Mouse (Mus musculus): ENCODE data around the gene Bcl2. TPM values are rescaled to one million over a fixed set of nuclear protein-coding genes. Genes with fewer than 3 reads are reported as not detected.

Bcl2 gene
- polyA plus RNA-seq (2015; fragmentation: Nextera tagmentation; extraction: Ambion mirVana), result 16.4 and 17.5 TPM in 2 replicates

- ATAC-seq, result peak; percentile 87
- under 1% methylated on average over 54 of the region's 95 CpGs for WGBS
- peaks cover 11% of the 10 kb centered on the region for H3K4me1 ChIP-seq (ENCODE audit: control insufficient read depth, insufficient read depth, low read depth, low read length)
- peak within 1 kb of the TSS; percentile 65 for H3K4me3 ChIP-seq (ENCODE audit: low read length)
- H3K27me3 ChIP-seq (replicated peaks; ENCODE audit: control insufficient read depth, insufficient read depth, low read length), result no peaks in the 10 kb centered on the region
- no peaks in the 10 kb centered on the region for H3K36me3 ChIP-seq (ENCODE audit: control insufficient read depth, insufficient read depth, low read length)
- no peaks in the 10 kb centered on the region for H3K9me3 ChIP-seq (ENCODE audit: control insufficient read depth, low read length)
- H3K9ac ChIP-seq (ENCODE audit: low read depth, low read length), result peak within 1 kb of the TSS; percentile 96
- H3K4me2 ChIP-seq (ENCODE audit: low read length), result peak within 1 kb of the TSS; percentile 84
- H3K27ac ChIP-seq (ENCODE audit: low read depth, low read length), result peak within 1 kb of the TSS; percentile 93
Observed at GRCm38 (mm10) chr1:106713621-106714529, at the start of gene Bcl2. TSS of gene Bcl2 (minus strand) at chr1:106714274.

DNA sequence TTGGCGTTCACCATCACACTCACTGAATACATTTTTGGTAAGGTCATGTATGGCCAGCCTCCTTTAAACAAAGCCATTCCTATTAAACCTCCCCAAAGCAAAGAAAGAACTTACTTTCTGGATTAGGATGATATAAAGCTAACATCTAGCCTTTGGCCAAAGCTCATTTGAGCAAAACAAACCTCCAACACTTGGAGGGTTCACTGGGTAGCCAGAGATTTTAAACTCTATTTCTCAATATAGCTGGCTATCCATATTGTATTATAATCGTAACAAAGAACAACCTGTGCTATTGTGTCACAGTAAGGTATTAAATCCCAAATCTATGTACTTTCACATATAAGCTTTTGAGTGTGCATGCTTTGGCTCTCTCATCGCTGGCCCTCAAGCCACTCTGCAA lies 46.7 kb upstream of the Bcl2 start:
- no peak for ATAC-seq
- H3K27ac ChIP-seq (ENCODE audit: low read depth, low read length), result no peak overlapping the region
- WGBS, result 90% methylated on average over 3 of the region's 3 CpGs

GRCm38 (mm10) chr1:106759572-106760435 lies 45.7 kb upstream of the Bcl2 start, which contains the start of gene Kdsr:
TSS of gene Kdsr (minus strand) at chr1:106759727.
- Histone ChIP-seq H3K4me1 (ENCODE audit: control insufficient read depth, insufficient read depth, low read depth, low read length) (peaks cover 12% of the 10 kb centered on the region), H3K36me3 (ENCODE audit: control insufficient read depth, insufficient read depth, low read length) (peaks cover 2% of the 10 kb centered on the region; the same call in 1 of the 2 replicates), H3K9ac (ENCODE audit: low read depth, low read length) (peak within 1 kb of the TSS; percentile 79), H3K27ac (ENCODE audit: low read depth, low read length) (peak within 1 kb of the TSS; percentile 89), H3K4me2 (ENCODE audit: low read length) (peak within 1 kb of the TSS; percentile 99), H3K9me3 (ENCODE audit: control insufficient read depth, low read length) (no peaks in the 10 kb centered on the region), H3K4me3 (ENCODE audit: low read length) (peak within 1 kb of the TSS; percentile 65), H3K27me3 (replicated peaks; ENCODE audit: control insufficient read depth, insufficient read depth, low read length) (no peaks in the 10 kb centered on the region)
- peak; percentile 100 for ATAC-seq
- WGBS, result 2% methylated on average over 50 of the region's 51 CpGs

More for the DNA sequence above, 46.7 kb upstream of the Bcl2 start:
- Histone ChIP-seq H3K36me3 (ENCODE audit: control insufficient read depth, insufficient read depth, low read length) (peaks cover 4% of the 10 kb centered on the region; the same call in 1 of the 2 replicates), H3K9ac (ENCODE audit: low read depth, low read length) (no peak overlapping the region), H3K27me3 (replicated peaks; ENCODE audit: control insufficient read depth, insufficient read depth, low read length) (no peaks in the 10 kb centered on the region), H3K4me3 (ENCODE audit: low read length) (no peak overlapping the region), H3K4me1 (ENCODE audit: control insufficient read depth, insufficient read depth, low read depth, low read length) (peaks cover 12% of the 10 kb centered on the region), H3K4me2 (ENCODE audit: low read length) (no peak overlapping the region), H3K9me3 (ENCODE audit: control insufficient read depth, low read length) (no peaks in the 10 kb centered on the region)

DNA sequence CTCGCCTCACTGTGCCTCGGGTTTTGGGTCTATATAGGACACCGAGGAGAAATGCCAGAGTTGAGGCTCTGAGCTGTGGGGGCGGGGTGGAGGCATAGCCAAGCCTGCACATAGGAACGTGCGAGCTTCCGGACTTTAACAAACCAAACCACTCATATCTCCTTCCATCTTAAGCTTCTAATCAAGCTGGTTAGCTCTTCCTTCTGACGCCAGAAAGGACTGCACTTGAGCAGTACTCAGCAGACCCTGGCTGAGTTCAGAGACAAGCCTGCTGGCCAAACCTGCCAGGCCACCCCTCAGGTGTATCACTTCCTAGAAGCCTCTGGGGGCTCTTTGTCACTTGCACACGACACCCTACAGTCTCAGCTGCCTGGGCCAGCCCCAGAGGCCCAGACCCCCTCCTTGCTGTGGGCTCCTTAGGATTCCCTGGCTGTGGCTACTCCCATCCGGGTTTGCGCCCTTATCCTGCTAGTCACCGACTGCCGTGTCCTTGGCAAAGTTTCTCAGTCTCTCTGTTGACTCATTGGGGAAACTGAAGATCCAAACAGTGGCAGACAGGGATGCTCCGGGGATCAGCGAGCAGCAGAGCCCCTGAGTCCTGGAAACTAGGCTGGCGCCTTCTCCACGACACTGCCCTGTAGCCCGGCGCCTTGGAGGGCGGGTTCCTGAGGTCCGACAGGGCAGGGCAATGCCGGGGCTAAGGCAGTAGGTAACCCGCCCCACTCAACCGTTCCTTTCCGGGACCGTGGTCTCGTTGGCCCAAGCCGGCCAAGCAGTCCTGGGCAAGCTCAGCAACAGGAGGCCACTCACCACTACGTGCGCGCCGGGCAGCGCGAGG lies 44.9 kb upstream of the Bcl2 start:
- Histone ChIP-seq H3K9me3 (ENCODE audit: control insufficient read depth, low read length) (no peaks in the 10 kb centered on the region), H3K27me3 (replicated peaks; ENCODE audit: control insufficient read depth, insufficient read depth, low read length) (no peaks in the 10 kb centered on the region), H3K9ac (ENCODE audit: low read depth, low read length) (peak overlapping the region; percentile 79), H3K4me3 (ENCODE audit: low read length) (peak overlapping the region; percentile 65), H3K4me2 (ENCODE audit: low read length) (peak overlapping the region; percentile 99), H3K36me3 (ENCODE audit: control insufficient read depth, insufficient read depth, low read length) (no peaks in the 10 kb centered on the region), H3K4me1 (ENCODE audit: control insufficient read depth, insufficient read depth, low read depth, low read length) (peaks cover 12% of the 10 kb centered on the region), H3K27ac (ENCODE audit: low read depth, low read length) (peak overlapping the region; percentile 89)
- 4% methylated on average over 34 of the region's 34 CpGs for WGBS
- ATAC-seq, result peak; percentile 23

- Histone ChIP-seq H3K27me3 (replicated peaks; ENCODE audit: control insufficient read depth, insufficient read depth, low read length) (no peaks in the 10 kb centered on the region), H3K9me3 (ENCODE audit: control insufficient read depth, low read length) (no peaks in the 10 kb centered on the region), H3K4me2 (ENCODE audit: low read length) (no peak overlapping the region), H3K9ac (ENCODE audit: low read depth, low read length) (no peak overlapping the region), H3K27ac (ENCODE audit: low read depth, low read length) (no peak overlapping the region), H3K4me3 (ENCODE audit: low read length) (no peak overlapping the region), H3K36me3 (ENCODE audit: control insufficient read depth, insufficient read depth, low read length) (peaks cover 3% of the 10 kb centered on the region; the same call in 1 of the 2 replicates), H3K4me1 (ENCODE audit: control insufficient read depth, insufficient read depth, low read depth, low read length) (peaks cover 12% of the 10 kb centered on the region)
- 93% methylated on average over 4 of the region's 4 CpGs for WGBS
- ATAC-seq, result no peak
Observed at GRCm38 (mm10) chr1:106756633-106757032, 42.6 kb upstream of the Bcl2 start.

DNA sequence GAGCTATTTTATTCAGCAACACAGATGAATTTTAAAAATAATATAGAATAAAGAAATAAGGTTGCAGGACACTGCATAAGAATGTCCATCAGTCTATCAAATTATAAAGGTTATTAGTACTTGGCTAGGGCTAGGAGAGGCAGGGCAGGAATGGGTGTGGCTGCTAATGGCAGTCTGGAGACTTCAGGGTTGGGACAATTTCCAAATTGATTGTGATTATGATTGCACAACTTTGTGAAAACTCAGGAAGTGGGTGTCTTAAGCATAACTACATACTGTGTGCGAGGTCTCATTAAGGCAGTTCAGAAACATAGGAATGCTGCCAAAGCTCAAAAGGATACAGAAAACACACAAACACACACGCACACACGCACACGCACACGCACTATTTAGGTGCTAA lies 37.9 kb upstream of the Bcl2 start:
- ATAC-seq, result no peak
- no peaks in the 10 kb centered on the region for H3K9me3 ChIP-seq (ENCODE audit: control insufficient read depth, low read length)
- H3K4me1 ChIP-seq (ENCODE audit: control insufficient read depth, insufficient read depth, low read depth, low read length), result no peaks in the 10 kb centered on the region
- peaks cover 7% of the 10 kb centered on the region for H3K36me3 ChIP-seq (ENCODE audit: control insufficient read depth, insufficient read depth, low read length)
- H3K4me3 ChIP-seq (ENCODE audit: low read length), result no peak overlapping the region
- H3K4me2 ChIP-seq (ENCODE audit: low read length), result no peak overlapping the region
- no peak overlapping the region for H3K9ac ChIP-seq (ENCODE audit: low read depth, low read length)
- no peaks in the 10 kb centered on the region for H3K27me3 ChIP-seq (replicated peaks; ENCODE audit: control insufficient read depth, insufficient read depth, low read length)
- no peak overlapping the region for H3K27ac ChIP-seq (ENCODE audit: low read depth, low read length)
- WGBS, result 94% methylated on average over 5 of the region's 5 CpGs

DNA sequence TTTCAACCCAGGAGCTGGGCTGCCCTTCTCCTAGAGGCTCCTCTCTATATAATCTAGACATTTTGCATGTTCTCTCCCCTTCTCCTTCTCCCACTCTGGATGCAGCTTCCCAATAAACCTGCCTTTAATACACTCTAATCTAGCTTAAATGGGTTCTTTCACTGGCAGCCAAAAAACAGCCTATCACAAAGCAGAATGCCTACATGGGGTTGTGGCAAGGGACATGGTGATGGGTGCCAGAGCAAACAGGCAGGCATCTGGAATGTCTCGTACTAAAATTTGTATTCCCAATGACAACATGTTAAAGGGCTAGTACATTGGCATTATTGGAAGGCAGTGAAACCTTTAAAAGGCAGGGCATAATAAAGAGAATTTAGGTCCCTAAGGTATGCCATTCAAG lies 36.6 kb upstream of the Bcl2 start:
- H3K4me3 ChIP-seq (ENCODE audit: low read length), result no peak overlapping the region
- 93% methylated on average over 1 of the region's 1 CpGs for WGBS
- H3K27ac ChIP-seq (ENCODE audit: low read depth, low read length), result no peak overlapping the region
- ATAC-seq, result no peak
- H3K4me2 ChIP-seq (ENCODE audit: low read length), result no peak overlapping the region
- H3K4me1 ChIP-seq (ENCODE audit: control insufficient read depth, insufficient read depth, low read depth, low read length), result no peaks in the 10 kb centered on the region
- no peaks in the 10 kb centered on the region for H3K27me3 ChIP-seq (replicated peaks; ENCODE audit: control insufficient read depth, insufficient read depth, low read length)
- H3K9ac ChIP-seq (ENCODE audit: low read depth, low read length), result no peak overlapping the region
- no peaks in the 10 kb centered on the region for H3K9me3 ChIP-seq (ENCODE audit: control insufficient read depth, low read length)
- H3K36me3 ChIP-seq (ENCODE audit: control insufficient read depth, insufficient read depth, low read length), result peaks cover 13% of the 10 kb centered on the region

GRCm38 (mm10) chr1:106748555-106749315 lies 34.7 kb upstream of the Bcl2 start:
- 93% methylated on average over 6 of the region's 6 CpGs for WGBS
- ATAC-seq, result no peak

More at GRCm38 (mm10) chr1:106748555-106749315, 34.7 kb upstream of the Bcl2 start:
- Histone ChIP-seq H3K4me3 (ENCODE audit: low read length) (no peak overlapping the region), H3K4me2 (ENCODE audit: low read length) (no peak overlapping the region), H3K27me3 (replicated peaks; ENCODE audit: control insufficient read depth, insufficient read depth, low read length) (no peaks in the 10 kb centered on the region), H3K9me3 (ENCODE audit: control insufficient read depth, low read length) (no peaks in the 10 kb centered on the region), H3K9ac (ENCODE audit: low read depth, low read length) (no peak overlapping the region), H3K36me3 (ENCODE audit: control insufficient read depth, insufficient read depth, low read length) (peaks cover 13% of the 10 kb centered on the region), H3K27ac (ENCODE audit: low read depth, low read length) (no peak overlapping the region), H3K4me1 (ENCODE audit: control insufficient read depth, insufficient read depth, low read depth, low read length) (no peaks in the 10 kb centered on the region)
